Mouse (Mus musculus): Measurements from ENCODE around the gene Smg9.

Gene Smg9

DNA sequence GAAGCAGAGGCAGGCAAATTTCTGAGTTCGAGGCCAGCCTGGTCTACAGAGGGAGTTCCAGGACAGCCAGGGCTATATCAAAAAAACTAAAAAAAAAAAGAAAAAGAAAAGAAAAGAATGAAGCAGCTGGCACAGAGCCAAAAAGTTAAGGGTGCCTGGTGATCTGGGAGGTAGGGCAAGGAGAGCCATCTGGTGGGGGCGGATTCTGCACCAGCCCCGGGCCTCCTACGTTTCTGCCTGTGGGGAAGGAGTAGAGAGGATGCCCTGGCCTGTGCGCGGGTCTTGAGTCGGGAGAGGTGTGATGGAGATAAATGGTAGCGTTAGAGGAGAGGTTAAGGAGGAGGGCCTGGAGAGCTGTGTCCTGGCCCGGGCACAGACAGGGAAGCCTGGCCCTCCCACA lies 8.8 kb downstream of the Smg9 start:
- no peak for DNase-seq (ENCODE audit: low read depth)

DNA sequence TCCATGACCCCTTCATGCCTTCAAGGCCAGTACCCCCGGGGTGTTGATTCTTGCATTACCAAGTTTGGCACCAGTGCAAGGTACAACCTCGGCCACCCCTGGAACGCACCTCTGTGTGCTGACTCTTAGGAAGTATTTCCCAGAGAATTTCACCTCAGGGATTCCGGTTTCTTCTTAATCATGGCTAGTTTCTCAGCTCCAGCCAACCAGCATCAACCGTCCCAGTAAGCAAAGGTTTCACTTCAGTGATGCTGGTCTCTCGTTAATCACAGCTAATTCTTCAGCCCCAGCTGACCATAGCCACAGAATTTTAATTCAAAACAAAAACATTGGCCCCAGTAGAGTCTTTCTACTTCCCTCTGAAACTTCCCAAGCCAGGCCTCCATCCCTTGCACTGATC lies 10.7 kb downstream of the Smg9 start:
- no peak for DNase-seq (ENCODE audit: low read depth)

DNA sequence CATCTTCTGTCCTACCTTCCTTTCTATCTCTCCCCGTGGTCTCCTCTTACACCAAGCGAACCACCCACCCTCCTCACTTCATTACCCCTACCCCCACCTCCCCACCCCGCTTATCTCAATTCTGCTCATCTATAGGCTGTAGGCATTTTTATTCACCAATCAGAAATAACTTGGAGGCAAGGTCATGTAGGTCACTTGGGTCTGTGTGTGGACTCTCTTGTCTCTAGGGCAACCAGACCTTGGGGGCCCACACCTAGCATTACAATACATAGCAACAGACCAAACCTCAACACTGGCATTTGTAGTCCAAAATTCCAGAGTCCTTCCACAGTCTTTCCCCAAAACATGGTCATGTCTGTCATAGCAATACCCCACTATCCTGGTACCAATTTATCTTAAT lies 11.4 kb downstream of the Smg9 start:
- DNase-seq (ENCODE audit: low read depth): no peak

DNA sequence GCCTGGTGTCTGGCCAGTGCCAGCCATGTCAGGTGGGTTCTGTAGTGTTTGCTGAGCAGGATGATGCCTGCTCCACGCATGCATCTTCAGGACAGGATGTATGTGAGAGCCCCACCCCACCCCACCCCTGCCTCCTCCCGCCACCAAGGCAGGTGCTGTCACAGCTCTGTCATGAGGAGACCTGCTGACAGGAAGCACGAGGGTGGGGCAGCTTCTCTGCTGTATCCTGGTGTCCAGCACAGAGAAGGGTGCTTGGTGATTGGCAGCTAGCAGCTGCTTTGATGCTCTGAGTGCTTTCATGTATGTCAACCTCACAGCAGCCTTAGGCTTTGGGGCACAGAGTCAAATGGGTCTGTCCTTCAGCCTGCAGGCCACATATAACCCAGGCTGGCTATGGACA lies 14.2 kb downstream of the Smg9 start:
- no peak for DNase-seq (ENCODE audit: low read depth)

DNA sequence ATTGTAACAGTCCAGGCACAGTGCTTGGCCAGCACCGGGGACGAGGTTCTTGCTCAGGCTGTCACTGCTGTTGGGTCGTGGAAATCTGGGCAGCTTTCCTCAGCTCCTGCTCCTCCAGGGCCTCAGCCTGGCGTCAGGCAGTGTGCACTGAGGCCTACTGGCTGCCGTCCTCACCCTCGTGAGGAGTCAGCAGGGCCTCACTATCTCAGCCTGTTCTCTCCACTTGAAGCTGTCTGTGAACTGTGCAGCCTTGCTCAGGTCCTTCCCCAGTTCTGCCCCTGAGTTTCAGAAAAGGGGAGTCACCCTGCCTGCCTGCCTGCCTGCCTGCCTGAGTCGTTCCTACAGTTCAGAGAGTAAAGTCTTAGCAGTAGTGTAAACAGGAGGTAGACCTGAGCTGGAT lies 15.8 kb downstream of the Smg9 start:
- no peak for DNase-seq (ENCODE audit: low read depth)

DNA sequence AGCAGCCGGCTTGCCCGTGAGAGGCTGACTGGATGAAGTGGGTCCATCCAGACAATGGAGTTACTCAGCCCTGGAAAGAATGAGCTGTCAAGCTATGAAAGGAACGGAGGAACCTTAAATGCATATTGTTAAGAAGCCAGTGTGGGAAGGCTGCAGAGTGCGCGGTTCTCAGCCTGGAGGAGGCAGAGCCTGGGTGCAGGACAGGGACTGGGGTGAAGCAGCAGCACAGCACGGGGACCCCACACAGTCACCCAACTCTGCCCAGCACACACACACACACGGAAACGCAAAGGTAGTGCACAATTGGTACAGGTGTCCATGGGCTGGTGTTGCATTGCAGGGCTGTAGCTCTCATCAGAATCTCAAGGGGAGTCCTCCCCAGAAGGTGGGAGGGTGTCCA lies 20.2 kb downstream of the Smg9 start:
- no peak for DNase-seq (ENCODE audit: low read depth)

DNA sequence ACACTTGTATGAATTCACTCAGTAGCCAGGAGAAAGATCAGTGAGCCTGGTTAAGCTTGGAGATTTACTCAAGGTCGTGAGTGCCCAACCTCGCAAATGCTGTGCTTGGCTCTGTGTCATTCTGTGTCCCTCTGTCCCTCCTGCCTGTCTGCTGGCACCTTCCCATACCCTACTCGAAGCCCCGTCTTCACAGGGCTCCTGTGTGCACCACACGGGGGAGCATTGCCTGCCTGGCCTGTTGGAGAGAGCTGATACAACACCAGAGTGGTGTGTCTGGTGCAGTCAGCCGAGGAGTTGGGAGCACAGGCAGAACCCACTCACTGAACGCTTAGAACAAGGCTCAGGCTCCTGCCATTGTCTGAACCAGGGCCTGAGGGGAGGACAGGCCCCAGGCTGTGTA lies 22.2 kb downstream of the Smg9 start:
- DNase-seq (ENCODE audit: low read depth): no peak

DNA sequence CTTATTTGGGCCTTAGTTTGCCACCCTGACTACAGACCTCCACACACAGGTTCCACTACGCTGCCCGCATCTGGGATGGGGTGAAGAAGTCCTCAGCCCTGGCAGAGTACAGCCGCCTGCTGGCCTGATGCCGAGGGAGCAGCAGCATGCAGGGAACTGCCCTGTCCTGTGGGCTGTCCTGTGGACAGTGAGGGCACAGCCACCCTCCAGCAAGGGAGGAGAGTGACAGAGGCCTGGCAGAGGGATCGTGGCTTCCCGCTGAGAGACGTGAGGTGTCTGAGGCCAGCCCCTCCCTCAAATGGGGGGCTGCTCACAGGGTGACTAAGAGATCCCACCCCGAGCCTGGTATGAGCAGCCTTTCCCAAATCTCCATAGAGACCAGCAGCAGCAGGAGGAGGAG lies 22.8 kb downstream of the Smg9 start:
- no peak for DNase-seq (ENCODE audit: low read depth)

DNA sequence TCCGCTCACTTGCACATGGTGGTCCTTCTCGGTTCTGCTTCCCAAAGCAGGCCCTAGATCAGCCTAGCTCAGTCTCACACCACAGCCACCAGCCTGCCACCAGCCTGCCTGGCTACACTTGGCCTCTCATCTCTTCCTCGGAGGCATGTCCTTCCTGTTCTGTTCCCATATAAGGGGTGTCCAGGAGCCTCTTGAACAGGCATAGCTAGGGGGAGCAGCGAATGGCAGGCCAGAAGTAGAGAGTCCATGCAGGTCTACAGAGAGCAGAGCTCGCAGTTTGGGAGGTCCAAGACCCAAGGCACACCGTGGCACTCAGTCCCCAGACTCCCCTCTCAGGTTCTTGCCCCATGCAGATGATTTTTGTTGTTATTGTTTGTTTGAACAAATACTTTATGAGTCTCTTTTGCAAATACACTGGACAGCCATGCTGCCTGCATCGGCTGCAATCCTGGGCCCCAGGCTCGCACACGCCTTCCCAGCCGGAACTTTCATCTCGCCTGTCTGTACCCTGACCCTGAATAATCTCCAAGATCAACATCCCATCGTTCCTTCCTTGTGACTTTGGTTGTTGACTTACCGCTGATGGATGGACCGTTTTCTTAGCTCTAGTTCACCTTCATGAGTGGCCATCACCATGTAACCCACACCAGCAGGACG lies 23.8 kb downstream of the Smg9 start:
- DNase-seq (ENCODE audit: low read depth): no peak

DNA sequence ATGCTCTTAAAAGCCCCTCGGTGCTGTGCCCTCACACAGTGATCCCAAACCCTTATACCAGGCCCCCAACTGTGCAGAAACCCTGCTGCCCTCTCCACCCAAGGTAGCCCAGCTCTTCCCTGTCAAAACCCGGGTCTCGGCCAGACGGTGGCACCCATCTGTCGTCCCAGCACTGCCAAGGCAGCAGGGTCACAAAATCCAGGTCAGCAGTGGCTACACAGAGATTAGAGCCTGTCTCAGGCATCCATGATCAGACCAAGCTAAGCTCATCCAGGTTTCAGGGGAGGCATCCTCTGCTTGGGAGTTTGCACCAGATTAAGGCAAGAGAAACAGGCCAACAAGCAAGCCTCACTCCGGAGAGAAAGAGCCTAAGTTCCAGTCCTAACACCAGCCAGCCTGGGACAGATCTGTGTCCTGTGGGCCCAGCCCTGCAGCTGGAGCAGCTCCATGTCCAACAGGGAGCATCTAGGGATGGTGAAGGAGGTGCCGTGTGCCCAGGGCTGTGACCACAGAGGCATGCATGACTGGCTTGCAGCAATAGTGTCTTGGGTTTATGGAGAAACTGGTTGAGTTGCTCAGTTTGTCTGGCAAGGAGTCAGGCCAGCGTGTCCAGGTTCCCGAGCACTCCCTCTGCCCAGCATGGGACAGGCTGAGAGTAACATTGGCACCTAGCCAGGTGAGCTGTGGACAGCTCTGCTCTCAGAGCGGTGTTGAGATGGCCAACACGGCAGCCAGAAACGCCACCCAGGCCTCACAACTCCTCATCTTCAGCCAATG lies 24.7 kb downstream of the Smg9 start:
- no peak for DNase-seq (ENCODE audit: low read depth)

DNA sequence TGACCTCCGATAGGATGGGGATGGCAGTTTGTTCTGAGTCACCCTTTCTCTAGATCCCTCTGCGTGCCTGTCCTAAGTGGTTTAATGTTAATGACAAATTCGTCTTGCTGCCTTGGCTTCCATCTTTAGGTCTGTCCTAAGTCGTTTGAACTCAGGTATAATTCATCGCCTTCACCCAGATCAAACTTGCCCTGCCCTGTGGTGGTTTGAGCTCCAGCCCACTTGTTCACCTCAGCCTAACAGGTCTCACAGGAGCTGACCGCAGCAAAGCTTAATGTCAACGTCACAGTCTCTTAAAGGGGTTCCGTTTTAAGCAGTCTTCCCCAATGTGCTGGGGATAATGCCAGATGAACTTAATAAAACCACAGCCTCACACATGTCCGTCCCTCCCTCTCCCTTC lies 26.5 kb downstream of the Smg9 start:
- DNase-seq (ENCODE audit: low read depth): no peak

DNA sequence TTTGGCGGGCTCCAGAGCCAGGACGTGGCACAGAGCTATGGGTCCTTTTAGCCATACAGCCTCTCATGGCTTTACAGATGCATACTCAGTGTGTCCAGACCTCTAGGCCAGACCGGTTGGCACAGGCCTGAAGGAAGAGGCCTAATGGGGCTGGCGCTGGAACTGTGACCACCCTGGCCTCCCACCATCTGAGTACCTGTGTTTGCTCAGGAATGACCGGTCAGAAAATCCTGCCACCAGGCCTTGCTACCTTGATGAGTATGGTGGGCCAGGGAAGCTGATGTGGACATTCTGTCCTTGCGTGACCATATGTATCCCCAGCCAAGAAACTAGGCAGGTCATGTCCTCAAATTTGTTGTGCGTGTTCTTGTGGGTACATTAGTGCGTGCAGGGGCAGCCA lies 27.7 kb downstream of the Smg9 start:
- no peak for DNase-seq (ENCODE audit: low read depth)

DNA sequence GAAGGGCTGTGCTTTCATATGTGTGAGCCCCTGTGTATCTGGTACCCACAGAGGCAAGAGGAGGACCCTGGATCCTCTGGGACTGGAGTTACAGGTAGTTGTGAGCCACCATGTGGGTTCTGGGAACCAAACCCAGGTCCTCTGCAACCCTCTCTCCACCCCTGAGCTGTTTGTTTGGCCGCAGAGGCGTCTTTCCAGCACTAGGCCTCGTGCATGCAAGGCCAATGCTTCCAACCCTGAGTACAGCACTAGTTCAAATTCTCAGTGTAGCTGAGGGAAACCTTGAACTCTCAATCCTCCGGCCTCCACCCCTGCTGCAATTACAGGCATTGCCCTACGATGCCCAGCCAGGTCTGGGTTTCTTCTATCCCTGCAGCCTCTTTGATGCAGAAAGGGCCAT lies 29.3 kb downstream of the Smg9 start:
- DNase-seq (ENCODE audit: low read depth): no peak

DNA sequence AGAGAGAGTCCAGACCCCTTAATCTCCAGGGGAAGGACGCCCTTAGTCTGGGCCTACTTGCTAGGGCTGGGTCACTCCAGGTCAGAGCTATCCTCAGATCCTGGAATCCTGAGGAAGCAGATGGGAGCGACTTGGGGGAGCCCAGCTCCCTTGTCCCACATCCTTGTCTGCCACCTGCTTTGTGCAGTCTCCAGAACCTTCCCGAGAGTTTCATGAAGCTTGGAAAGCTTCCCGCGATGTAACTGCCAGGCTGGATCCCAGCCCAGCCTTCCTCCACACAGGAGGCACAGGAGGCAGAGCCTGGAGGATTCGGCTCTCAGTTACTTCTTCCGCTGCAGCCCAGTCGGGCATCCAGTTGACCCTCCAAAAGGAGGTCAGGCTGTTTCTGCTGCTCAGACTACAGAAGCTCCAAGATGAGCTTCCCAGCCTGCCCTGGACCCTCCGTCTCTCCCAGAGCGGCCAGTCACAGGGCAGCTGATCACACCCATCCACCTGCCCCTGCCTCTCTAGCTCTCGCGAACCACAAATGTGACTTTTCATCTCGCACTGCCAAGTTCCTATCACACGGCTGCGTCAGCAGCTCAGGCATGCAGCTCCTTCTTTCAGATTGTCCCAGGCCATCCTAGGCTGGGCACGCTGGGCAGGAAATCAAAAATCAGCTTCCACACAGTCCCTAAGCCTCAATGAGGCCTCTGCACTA lies 30.1 kb downstream of the Smg9 start:
- no peak for DNase-seq (ENCODE audit: low read depth)

DNA sequence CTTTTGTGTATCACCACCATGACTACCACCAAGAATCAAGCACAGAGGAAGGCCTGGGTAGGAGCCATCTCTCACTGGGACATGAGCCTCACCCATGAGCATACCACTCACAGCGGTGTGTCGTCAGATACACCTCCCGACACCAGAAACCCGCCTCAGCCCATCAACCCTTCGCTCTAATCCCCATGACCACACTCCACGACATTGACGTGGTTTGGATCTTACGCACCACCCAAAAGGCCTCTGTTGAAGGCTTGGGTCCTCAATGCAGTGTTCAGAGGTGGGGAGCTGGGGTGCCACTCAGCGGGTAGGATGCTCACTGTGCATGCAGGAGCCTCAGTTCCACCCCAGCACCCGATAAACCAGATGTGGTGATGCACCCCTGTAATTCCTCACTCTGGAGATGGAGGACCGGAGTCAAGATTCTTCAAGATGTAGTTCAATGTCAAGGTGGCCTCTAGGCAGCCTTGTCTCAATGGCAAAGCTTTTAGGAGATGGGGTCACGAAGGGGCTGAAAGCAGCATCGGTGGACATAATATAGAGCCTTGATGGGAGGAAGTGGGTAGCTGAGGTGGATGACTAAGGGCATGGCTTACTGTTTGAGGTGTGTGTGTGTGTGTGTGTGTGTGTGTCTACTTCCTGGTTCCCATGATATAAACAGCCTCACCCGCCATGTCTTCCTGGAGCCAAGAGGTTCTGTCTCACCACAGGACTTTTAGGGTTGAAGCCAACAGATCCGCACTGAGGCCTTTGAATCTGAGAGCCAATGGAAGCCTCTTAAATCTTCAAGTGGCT lies 31.3 kb downstream of the Smg9 start:
- no peak for DNase-seq (ENCODE audit: low read depth)

DNA sequence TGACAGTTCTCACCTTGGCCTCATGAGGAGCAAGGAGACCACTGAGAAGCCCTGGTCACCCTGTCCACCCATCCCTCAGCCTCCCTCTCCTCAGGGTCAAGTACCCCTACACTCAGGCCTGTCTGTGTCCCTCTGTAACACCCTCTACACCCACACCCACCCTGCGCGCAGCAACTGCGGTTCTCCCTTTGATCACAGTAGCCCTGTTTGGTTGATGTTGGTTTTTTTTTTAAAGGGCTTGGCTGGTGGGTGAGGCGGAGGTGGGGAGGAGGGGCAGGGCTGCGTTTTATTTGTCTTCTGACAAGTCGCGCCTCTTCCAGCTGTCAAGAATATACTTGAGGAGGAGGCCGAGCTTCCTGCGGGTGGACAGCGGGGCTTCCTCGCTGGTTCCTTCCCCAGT lies 32.3 kb downstream of the Smg9 start:
- no peak for DNase-seq (ENCODE audit: low read depth)

DNA sequence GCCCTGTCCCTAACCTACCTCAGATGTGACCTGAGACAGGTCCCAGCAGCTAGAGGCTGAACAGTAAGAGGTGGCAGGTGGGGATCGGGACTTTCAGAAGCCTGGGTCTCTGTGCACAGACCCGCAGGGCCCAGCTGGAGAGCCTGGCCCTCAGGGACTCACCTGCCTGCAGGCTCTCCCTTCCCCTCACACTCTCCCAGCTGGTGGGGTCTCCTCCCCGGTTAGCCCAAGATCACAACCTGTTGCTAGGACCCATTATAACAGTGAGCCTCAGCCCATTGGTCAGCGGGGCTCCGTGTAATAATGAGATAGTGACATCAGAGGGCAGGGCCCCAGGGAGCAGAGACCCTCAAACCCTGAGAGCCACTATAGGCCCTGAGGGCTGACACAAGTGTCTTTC lies 35.9 kb downstream of the Smg9 start:
- DNase-seq (ENCODE audit: low read depth): no peak

DNA sequence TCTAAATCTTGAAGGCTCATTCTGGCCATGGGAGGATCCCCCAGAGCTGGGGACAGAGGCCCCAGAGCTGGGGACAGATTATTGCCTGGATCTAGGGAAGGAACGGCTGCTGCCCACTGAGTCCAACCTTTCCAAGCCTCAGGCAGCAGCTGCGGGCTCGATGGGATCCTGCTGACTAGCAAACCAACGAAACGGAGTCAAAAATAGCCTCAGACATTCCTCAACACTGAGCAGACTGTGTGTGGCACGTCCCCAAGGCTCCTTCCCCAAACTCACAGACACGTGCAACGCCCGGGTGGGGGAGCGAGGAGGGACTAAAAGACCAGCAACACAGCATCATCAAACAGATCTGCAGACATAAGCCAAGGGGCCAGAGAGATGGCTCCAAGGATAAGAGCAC lies 38.6 kb downstream of the Smg9 start:
- DNase-seq (ENCODE audit: low read depth): no peak

DNA sequence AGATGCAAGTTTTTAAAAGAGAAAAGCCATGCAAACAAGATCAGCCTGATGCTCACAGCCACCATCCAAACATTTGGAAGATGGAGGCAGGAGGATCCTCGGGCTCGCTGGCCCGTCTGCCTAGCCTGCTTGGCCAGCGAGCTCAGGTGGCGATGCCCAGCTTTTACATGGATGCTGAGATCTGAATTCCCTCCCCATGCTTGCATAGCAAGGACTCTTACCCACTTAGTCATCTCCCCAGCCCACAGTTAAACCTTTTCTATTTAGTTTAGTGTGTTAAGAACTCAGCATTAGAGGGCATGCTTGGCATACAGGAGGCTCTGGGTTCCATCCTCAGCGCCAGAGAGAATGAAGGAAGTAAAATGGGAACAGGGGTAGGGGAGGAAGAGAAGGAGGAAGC lies 39.8 kb downstream of the Smg9 start:
- DNase-seq (ENCODE audit: low read depth): no peak

DNA sequence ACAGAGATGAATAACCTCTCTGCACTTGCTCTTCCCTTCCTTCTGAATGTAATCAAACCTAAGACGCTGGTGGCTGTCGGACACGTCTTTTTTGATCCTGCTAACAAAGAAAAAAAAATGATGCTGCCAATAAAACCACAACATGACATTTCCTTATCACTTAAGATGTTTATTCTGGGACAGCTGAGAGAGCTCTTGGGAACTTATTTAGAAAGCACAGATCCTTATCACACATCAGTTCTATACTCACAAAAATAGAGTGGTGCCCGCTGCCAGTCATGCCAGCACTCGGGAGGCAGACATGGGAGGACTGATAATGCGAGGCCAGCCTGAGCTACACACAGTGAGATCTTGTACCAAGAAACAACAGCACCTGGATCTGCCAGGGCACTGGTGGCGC lies 40.5 kb downstream of the Smg9 start:
- no peak for DNase-seq (ENCODE audit: low read depth)

DNA sequence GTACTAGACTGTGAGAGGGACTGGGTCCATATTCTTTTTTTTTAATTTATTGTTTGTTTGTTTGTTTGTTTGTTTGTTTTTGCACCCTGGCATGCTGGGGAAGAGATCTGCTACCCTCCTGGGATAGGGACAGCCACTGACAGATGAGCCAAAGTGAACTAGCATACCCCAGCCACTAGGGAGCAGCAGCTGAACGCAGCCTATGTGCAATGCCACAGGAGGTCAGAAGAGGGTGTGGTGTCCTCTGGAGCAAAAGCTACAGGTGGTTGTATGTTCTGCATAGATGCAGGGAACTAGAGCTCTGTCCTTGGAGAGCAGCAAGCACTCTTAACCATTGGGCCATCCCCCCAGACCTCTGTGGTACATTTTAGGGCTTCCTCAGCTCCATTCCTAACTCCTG lies 42.4 kb downstream of the Smg9 start:
- DNase-seq (ENCODE audit: low read depth): peak; percentile 78

DNA sequence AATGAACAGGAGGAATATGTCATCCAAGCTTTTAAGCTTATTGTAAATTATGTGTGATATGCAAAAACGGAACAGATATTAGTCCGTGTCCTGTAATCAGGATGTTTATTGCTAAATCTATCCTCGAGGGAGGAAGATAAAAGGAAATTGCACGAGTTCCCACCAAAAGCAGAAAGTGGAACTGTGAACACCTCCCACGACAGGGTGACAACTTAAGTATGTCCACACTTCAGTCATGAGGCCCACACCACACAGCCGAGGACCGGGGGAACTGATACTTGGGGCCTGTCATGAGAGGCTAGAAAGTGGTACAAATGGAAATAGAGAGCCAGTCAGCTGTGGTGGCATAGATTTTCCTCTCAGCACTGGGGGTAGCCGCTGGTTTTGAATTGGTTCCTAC lies 42.9 kb downstream of the Smg9 start:
- no peak for DNase-seq (ENCODE audit: low read depth)
